Mouse (Mus musculus) left cerebral cortex, postnatal 14 days (tissue): ENCODE data around the gene Cbx4. TPM values are rescaled to one million over a fixed set of nuclear protein-coding genes. Genes with fewer than 3 reads are reported as not detected.

Experiments
- DNase-seq, 2 experiments: peaks; one replicate each; pipeline ENCODE4 v3.0.0; 2021 to 2022; ENCODE audit warnings: low spot score in 2 of 2, mixed read lengths in 1 of 2
- intact Hi-C: fragments of 180-260 bp; cut with DNase I; formaldehyde crosslinking; loops from one replicate; pipeline ENCODE4 v1.15.1; 2025
- total RNA-seq, 2 experiments: library from RNA; stranded (reverse); gene quantifications; 2 replicates each; pipeline ENCODE4 v1.2.3; 2021

Cbx4 gene
- total RNA-seq, 2 experiments from 2014 or later: 63.2 to 74.0 TPM

DNA sequence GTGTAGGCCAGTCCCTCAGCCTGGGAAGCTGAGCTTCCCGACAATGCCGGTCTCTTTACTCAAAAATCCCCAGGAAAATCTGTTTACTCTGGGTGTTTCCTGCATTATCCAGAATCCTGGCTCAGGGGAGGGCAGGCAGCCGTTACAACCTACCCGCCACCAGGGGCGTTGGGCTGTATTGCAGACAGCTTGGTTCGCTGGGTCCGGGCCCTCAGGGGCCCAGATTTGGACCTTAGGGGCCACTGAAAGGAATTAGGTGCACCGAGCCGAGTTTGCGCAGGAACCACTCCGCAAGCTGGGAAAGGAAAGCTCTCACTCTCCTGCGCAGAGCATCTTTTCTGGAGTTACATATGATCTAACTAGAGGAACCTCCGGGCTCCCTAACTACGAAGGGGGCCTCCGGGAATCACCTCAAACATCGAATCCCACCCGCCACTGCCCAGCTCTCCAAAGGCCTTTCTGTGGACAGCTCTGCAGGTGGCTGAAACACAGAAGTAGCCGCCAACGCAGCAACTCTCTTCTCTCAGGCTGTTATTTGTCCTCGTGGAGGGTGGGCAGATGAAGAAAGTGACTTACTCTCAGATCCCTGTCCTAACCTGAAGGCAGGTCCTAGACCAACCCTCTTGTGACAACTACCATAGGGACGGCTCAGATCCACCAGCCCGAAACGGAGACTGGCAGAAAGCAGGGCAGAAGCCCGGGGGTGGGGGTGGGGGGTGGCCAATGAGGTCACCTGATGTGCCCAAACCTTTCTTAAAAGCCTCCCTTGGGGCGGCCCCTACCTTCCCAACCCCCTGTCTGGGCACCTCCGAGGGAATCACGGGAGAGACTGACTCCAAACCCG, 2.6 kb upstream of the Cbx4 start:
- intact Hi-C loops: no loop called here

GRCm38 (mm10) chr11:119087301-119088082, 1.5 kb upstream of the Cbx4 start:
- intact Hi-C loops: no loop called here
- no peak for DNase-seq

More for the DNA sequence above, 2.6 kb upstream of the Cbx4 start:
- DNase-seq: peak in 1 of 2 experiments; percentile 28

DNA sequence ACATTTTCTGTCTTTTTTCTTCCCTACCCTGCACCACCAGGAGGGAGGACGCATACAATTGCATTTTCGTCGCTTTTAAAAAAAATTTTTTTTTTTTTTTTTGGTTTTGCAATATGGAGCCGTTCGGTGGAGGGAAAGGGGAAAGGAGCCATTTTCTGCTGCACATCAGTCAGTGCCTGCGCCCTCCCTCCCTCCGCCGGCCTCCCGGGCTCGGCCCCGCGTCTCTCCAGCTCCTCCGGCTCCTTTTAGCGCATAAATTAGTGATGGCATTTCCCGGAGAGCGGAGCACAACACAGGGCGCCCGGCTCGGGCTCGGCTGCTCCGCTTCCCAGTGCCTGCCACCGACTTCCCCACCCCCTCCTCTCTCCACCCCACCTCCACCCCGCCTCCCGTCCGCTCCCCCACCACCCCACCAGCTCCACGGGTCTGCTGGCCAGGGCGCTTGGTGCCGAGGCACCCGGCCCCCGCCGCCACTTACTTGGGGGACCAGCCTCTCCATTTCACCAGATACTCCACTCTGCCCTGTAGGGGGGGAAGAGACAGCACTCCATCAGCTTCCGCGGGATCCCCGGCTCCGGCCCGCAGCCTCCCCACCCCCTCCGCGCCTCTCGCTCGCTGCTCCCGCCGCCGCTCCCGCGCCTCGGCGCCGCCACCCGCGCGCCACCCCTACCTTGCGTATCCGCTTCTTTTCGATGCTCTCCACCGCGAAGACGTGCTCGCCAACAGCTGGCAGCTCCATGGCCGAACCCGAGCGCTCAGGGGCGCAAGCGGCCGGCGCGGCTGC, 550 bp downstream of the Cbx4 start:
- intact Hi-C loops: loop anchor here (2.0 kb wide), 1 partner anchor 33 kb away; no protein-coding TSS in a partner anchor

DNA sequence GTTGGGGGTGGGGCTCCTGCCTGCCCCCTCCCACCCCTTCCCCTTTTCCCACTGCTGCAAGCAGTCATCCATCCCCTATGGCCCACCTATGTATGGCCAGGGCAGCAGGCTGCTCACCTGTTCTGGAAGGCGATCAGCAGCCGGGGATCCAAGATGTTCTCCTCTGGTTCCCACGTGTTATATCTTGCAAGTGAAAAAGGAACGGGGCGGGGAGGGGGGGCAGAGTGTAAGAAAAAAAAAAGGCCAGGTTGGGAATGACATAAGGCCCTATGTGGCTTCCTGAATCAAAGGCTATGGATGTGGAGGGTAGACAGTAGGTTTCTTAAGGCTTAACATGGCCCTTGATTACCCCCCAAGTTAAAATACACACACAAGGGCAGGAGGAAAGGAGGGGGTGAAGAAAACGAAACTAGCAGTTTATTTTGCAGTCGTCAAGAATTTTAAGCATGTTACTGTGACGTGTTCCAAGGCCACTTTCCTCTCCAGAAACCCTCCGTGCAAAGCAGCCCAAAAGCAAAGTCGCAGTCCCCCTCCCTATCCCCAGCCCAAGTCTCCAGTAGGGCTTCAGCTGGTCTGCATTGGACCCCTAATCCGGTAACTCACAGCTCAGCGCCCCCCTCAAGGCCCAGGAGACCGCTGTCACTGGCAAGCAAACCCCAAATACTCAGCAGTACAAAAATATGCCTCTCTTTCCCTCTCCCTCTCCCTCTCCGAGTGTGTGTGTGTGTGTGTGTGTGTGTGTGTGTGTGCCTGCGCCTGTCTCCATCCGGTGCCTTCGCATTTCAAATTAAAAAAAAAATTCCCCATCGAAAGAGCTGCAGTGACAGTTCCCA, 1.4 kb downstream of the Cbx4 start:
- peak; percentile 59 to 61 for DNase-seq
- intact Hi-C loops: loop anchor here (2.0 kb wide), 1 partner anchor 32 kb away; no protein-coding TSS in a partner anchor

More for the DNA sequence above, 550 bp downstream of the Cbx4 start:
- peak; percentile 73 to 77 for DNase-seq

DNA sequence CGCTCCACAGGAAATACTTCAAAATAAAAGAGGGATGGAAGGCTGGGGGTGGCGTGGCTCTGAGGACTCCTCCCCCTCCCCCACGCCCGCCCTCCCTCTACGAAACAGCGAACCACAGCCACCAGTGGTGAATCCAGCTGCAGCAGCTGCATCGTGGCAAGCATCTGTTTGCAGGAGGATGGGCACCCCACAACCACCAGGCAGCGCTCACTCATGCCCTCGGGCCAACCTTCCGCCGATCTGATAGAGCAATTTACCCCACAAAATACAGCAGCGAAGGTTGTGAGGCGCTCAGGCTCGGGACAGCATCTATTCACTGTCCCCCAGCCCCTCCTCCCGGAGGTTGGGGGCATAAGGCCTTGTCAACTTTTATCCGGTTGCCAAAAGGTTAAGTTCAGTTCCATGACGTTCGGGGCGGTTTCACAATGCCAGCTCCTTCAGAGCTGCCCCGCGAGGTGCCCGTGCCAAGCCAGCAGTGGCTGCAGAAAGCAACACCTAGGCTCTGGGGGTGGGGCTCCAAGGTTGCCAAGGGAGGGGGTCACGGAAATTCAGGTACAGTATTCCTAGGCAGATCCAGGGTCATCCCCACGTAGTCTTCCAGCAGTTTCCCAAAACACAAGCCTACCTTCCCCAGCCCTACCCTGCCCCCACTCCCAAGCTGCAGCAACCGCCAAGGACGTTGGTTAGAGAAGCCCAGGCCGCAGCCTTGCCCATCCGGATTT, 2.1 kb downstream of the Cbx4 start:
- intact Hi-C loops: loop anchor here (2.0 kb wide), 1 partner anchor 31 kb away; no protein-coding TSS in a partner anchor
- peak in 1 of 2 experiments; percentile 34 for DNase-seq

DNA sequence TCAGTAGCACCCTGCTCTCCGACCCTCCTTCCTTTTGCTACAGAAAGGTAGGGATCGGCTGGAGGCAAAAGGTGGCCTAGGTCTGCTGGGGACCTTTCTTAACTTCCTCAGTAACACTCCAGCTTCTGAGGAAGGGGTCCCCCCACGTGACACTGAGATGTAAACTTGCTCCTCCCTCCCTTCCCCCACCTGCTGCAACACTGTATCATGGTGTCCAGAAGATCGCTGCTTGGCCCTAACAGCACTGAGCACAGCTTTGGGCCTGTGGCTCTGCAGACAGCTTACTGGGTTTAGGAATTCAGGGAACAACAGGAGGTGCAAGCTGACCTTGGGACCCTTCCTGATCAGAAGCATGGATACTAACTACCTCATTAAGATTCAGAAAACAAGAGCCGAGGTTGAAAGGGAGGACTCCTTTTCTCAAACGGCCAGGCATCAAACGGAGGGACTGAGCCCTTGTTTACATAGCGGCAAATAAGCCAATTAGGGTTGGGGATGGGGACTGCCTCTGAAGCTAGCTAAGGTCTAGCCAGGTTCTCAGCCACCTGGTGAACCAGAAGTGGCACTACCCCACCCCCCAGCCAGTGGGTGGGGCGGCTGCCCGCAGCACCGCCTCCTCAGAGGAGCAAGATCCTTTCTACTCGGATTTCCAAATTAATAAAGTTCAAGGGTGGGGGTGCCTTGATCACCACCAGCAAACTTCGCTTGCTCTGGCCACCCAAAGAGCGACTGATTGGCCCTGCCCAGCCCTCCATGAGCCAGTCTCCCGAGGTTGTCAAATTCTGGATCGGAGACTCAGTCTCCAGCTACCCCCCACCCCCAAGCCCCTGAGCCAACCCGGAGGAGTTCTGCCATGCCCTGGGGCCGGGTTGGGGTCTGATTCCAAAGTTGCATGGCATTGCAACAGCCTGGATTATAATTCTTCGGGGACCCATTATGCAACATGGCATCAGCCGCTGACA, 3.1 kb downstream of the Cbx4 start:
- no peak for DNase-seq
- intact Hi-C loops: no loop called here

- peak in 1 of 2 experiments; percentile 27 for DNase-seq
Observed at GRCm38 (mm10) chr11:119081839-119082637, 4.0 kb downstream of the Cbx4 start.

GRCm38 (mm10) chr11:119081148-119081838, 4.7 kb downstream of the Cbx4 start:
- no peak for DNase-seq
- intact Hi-C loops: no loop called here

More at GRCm38 (mm10) chr11:119081839-119082637, 4.0 kb downstream of the Cbx4 start:
- intact Hi-C loops: no loop called here

DNA sequence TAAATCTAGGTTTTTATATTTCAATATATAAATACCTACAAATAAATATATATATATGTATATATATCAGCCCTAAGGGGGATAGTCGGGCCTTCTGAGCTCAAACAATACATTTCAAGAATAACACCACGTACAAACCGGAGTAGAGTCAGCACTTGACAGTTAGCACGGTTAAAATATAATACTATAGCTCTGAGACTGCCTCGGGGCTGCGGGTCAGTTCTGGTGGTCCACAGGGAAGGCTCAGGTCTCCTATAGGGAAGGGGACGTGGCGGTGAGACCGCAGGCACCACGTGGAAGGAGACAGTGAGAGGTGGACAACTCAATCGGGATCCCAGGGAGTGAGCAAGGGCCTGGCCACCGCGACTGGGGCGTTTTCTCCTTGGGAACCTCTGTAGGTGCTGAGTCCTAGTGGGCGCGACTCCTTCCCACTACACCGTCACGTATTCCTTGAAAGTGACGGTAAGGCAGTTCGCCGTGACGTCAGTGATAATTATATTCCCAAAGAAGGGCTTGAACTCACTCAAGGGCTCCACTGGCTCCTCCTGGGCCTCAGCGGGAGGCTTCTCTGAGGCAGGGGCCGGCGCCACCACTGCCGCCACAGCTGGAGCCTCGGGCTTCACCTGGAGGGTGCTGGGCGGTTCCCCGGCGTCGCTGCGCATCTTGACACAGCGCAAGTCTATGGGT, 5.4 kb downstream of the Cbx4 start:
- intact Hi-C loops: no loop called here

GRCm38 (mm10) chr11:119079445-119079837, 6.6 kb downstream of the Cbx4 start:
- intact Hi-C loops: no loop called here
- DNase-seq: no peak

More for the DNA sequence above, 5.4 kb downstream of the Cbx4 start:
- DNase-seq: no peak

DNA sequence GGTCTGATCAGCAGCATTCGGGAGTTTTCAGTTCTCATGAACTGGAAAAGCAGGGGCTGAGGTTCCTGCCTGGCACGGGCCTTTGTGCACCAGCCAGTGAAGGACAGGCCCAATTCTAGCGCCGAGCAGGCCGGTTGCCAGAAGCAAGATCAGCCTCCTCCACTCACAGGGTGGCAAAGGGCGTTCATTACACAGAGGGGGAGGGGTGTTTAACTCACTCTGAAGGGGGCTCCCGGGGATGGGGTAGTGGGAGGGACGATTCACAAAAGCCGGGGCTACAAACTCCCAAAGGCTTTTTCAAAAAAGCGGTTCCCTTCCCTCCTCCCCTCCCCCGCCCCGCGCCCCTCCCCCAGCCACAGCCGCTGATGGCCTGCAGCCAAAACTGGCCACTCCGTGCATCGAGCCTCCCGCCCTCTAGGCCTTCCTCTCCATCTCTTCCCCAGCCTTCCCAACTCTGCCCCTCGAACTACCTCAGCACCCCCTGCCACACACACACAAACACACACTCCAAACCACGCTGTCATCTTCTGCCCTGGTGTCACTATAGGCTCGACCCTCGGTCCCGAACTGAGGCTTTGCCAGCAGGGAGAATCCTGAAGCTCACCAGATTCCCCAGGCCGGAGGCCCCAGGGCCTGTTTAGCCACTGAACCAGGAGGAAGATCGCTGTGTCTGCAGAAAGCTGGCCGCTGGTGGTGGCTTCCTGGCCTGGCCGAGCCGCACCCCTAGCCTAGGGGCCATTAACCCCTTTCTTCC, 7.2 kb downstream of the Cbx4 start:
- intact Hi-C loops: no loop called here
- DNase-seq: peak in 1 of 2 experiments; percentile 60

DNA sequence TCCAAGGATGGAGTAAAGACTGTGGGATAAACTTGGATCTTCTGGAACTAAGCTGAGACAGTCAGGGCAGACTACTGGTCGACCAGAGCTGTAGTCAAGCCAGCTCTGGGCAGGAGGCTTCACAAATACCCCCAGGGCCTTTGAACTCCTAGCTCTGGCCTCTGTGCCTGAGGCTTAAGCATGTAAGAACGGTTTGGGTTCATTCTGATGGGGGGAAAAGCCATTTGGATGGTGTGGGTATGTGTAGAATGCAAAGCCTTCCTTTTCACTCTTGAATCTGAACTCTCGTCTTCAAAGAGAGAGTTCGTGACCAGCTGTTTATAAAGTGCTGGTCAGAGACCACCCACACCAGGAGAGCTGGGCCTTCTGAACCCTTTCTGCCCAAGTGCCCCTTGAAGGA, 8.3 kb downstream of the Cbx4 start:
- DNase-seq: no peak
- intact Hi-C loops: no loop called here

DNA sequence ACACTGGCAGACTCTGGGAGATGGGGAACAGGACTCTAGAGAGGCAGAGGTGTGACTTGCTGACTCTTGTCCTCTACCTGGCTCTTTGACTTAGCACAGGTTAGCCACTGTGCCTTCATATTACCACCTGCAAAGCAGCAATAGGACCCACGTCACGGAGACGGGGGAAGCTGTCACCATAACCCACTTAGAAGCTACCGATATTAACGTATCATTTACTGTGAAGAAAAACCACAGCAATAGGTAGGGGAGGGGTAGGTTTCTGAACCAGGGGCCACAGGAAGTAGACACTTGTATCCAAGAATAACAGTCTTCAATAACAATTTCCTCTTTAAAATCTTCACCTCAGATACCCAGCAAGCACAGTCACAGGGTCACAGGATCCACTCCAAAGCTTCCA, 10.2 kb downstream of the Cbx4 start:
- no peak for DNase-seq
- intact Hi-C loops: no loop called here

GRCm38 (mm10) chr11:119073876-119074433, 12.1 kb downstream of the Cbx4 start:
- intact Hi-C loops: no loop called here
- DNase-seq: no peak
